Mouse (Mus musculus) hindbrain, embryonic 15.5 days (tissue): ENCODE data around the gene Tnf. TPM values are rescaled to one million over a fixed set of nuclear protein-coding genes. Genes with fewer than 3 reads are reported as not detected.

Source experiments
- ATAC-seq: fragments of 200-750 bp; cut with Nextera tagmentation; 2 replicates; pipeline ENCODE4 v1.8.0; 2017; ENCODE audit warnings: low read depth, moderate number of reproducible peaks, moderate TSS enrichment; ENCODE audit not compliant: low FRiP score
- H3K27ac ChIP-seq: fragments of 300-500 bp; sonication (generic); replicated peaks from 2 replicates; pipeline ENCODE4 v1.5.1; 2015; ENCODE audit warnings: mild to moderate bottlenecking, inconsistent platforms
- H3K27me3 ChIP-seq: fragments of 300-500 bp; sonication (generic); 2 replicates; pipeline ENCODE4 v1.6.1; 2015; ENCODE audit warnings: control low read depth, inconsistent platforms
- H3K36me3 ChIP-seq: fragments of 300-500 bp; sonication (generic); 2 replicates; pipeline ENCODE4 v1.6.1; 2015; ENCODE audit warnings: control low read depth, inconsistent platforms
- H3K4me1 ChIP-seq: fragments of 300-500 bp; sonication (generic); replicated peaks from 2 replicates; pipeline ENCODE4 v1.6.1; 2015; ENCODE audit warnings: control low read depth, inconsistent platforms
- H3K4me2 ChIP-seq: fragments of 300-500 bp; sonication (generic); 2 replicates; pipeline ENCODE4 v1.6.1; 2015; ENCODE audit warnings: moderate library complexity, mild to moderate bottlenecking, inconsistent platforms
- H3K4me3 ChIP-seq: fragments of 300-500 bp; sonication (generic); 2 replicates; pipeline ENCODE4 v1.5.1; 2015; ENCODE audit warnings: mild to moderate bottlenecking, inconsistent platforms
- H3K9ac ChIP-seq: fragments of 300-500 bp; sonication (generic); 2 replicates; pipeline ENCODE4 v1.6.1; 2015; ENCODE audit warnings: inconsistent platforms
- H3K9me3 ChIP-seq: fragments of 300-500 bp; sonication (generic); 2 replicates; pipeline ENCODE4 v1.6.1; 2016; ENCODE audit warnings: control low read depth, inconsistent platforms
- WGBS: fragments of 180-500 bp; shearing (Covaris S2); methylation state at CpG from one replicate; pipeline ENCODE4 v1.1.7; 2015; 5-methylcytosine and 5-hydroxymethylcytosine counted together
- polyA plus RNA-seq: library from polyadenylated mRNA; unstranded; fragments of >200 nt; fragmentation: Nextera tagmentation; extraction: Ambion mirVana; gene quantifications from 2 replicates; pipeline ENCODE4 v1.2.1, GENCODE M21; 2015

Gene Tnf
- polyA plus RNA-seq, 1 experiment from 2014 or later = not detected

DNA sequence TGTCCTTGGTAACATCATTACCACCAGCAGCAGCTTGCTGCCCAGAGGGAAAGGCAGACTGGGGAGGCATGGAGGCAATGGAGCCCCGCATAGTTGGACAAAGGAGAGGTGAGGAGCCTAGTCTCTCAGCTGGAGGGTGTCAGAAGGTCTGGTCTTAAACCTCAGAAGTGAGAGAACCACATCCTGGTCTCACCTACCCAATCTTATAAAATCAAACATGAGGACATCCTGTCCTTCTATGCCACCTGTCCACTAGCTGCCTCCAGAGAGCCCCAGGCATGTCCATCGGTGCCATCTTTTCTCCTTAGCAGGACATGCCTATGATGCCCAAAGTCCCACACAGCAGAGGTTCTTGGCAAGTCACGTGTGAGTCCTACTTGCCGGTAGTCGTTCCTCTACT, 21.7 kb downstream of the Tnf start:
- Histone ChIP-seq H3K9me3 (no peaks in the 10 kb centered on the region), H3K4me2 (no peak overlapping the region), H3K4me1 (no peaks in the 10 kb centered on the region), H3K9ac (no peak overlapping the region), H3K4me3 (no peak overlapping the region), H3K36me3 (no peaks in the 10 kb centered on the region), H3K27me3 (no peaks in the 10 kb centered on the region), H3K27ac (no peak overlapping the region)
- no peak for ATAC-seq
- 90% methylated on average over 5 of the region's 5 CpGs for WGBS

DNA sequence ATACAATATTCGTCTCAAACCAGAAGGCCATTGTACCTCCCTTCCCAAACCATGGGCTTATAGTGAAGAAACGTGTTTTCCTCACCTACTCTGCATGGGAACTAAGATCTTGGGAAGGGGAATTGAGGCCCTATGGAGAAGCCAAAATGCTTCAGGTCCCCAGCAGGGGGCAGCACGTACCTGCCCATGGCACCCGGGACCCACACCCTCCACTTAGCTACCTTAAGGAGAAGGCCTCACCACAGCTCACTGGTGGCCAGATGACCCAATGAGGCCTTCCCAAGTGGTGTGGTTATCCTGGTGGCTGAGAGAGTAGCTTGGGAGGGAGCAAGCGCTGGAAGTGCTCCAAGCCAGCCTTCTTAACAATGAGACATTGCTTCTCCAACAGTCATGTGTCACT, 23.3 kb downstream of the Tnf start:
- no peaks in the 10 kb centered on the region for H3K36me3 ChIP-seq
- H3K9ac ChIP-seq = no peak overlapping the region
- H3K27ac ChIP-seq = no peak overlapping the region
- ATAC-seq = no peak
- 20% methylated on average over 5 of the region's 5 CpGs for WGBS
- H3K4me2 ChIP-seq = no peak overlapping the region
- no peaks in the 10 kb centered on the region for H3K4me1 ChIP-seq
- H3K4me3 ChIP-seq = no peak overlapping the region
- H3K9me3 ChIP-seq = no peaks in the 10 kb centered on the region
- H3K27me3 ChIP-seq = no peaks in the 10 kb centered on the region

DNA sequence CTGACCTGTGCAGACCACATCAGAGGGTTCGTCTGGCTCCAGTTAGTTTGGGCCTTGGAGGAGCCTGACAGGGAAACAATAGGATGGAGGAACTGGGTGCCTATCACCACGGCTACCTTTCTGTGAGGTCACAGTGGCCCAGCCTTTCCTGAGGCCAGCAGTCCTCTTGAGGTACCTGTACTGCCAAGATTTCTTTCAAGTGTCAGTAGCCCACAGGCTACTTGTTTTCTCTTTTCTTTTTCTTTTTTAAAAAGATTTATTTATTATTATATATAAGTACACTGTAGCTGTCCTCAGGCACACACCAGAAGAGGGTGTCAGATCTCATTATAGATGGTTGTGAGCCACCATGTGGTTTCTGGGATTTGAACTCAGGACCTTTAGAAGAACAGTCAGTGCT, 25.8 kb downstream of the Tnf start, which contains the start of gene Aif1:
Gene Aif1, minus strand, starts transcription at position 101 of the 400 bp plus-strand sequence.
- H3K36me3 ChIP-seq = no peaks in the 10 kb centered on the region
- H3K27me3 ChIP-seq = no peaks in the 10 kb centered on the region
- H3K4me1 ChIP-seq = no peaks in the 10 kb centered on the region
- H3K4me2 ChIP-seq = no peak within 1 kb of the TSS
- H3K4me3 ChIP-seq = no peak within 1 kb of the TSS
- H3K27ac ChIP-seq = no peak within 1 kb of the TSS
- ATAC-seq = no peak
- no peaks in the 10 kb centered on the region for H3K9me3 ChIP-seq
- WGBS = 34% methylated on average over 2 of the region's 2 CpGs
- H3K9ac ChIP-seq = no peak within 1 kb of the TSS

DNA sequence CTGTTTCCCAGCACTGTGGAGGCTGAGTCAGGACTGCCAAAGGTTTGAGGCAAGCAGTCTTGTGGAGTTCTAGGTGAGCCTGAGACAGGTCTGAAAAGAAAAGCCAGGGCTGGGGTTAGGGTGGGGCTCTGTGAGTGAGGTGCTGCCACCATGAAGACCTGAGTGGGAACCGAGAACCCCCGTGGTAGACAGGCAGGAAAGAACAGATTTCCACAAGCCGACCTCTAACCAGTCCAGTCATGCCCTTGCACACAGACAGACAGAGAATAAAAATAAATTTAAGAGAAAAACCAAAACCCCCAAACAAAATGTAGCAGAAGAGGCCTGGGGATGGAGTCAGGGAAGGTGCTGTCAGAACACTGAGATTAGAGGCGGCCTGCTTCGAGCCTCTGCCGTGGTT, 26.4 kb downstream of the Tnf start:
- no peak overlapping the region for H3K4me3 ChIP-seq
- H3K9ac ChIP-seq = no peak overlapping the region
- H3K9me3 ChIP-seq = no peaks in the 10 kb centered on the region
- no peaks in the 10 kb centered on the region for H3K4me1 ChIP-seq
- H3K36me3 ChIP-seq = no peaks in the 10 kb centered on the region
- H3K4me2 ChIP-seq = no peak overlapping the region
- ATAC-seq = no peak
- H3K27ac ChIP-seq = no peak overlapping the region
- 77% methylated on average over 6 of the region's 6 CpGs for WGBS
- no peaks in the 10 kb centered on the region for H3K27me3 ChIP-seq

DNA sequence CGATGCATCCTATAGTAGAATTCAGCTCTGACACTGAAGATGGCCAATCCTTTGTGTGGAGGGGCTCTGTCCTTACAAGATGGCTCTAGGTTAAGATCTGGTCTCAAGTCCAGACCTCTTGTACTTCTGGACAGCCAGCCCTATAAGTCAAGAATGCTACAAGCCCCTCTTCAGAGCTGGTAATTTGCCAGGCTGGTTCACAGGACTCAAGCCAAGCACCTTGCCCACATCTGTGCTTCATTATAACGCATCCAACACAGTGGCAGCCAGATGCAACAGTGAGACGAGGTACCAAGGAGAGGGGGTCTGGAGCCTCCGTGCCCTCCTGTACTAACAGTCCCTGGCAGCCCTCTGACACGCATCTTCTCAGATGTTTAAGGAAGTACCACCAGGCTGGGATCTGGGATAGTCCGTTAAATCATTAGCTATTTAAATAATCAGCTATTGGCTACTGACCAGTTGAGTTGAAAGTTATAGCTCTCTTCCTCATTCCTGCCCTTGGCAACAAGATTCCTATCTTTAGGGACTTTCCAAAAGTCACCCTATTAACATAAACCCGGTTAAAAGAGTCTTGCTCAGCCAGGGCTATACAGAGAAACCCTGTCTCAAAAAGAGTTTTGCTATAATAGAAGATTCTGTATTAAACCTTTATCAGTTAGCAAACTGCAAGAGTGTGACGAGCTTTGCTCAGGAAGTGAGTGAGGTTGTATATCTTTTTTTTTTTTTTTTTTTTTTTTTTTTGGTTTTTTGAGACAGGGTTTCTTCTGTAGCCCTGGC, 27.4 kb downstream of the Tnf start:
- ATAC-seq = no peak
- H3K4me2 ChIP-seq = no peak overlapping the region
- H3K4me3 ChIP-seq = no peak overlapping the region
- no peaks in the 10 kb centered on the region for H3K9me3 ChIP-seq
- H3K4me1 ChIP-seq = no peaks in the 10 kb centered on the region
- no peaks in the 10 kb centered on the region for H3K27me3 ChIP-seq
- no peak overlapping the region for H3K27ac ChIP-seq
- no peaks in the 10 kb centered on the region for H3K36me3 ChIP-seq
- H3K9ac ChIP-seq = no peak overlapping the region
- WGBS = 77% methylated on average over 8 of the region's 8 CpGs

DNA sequence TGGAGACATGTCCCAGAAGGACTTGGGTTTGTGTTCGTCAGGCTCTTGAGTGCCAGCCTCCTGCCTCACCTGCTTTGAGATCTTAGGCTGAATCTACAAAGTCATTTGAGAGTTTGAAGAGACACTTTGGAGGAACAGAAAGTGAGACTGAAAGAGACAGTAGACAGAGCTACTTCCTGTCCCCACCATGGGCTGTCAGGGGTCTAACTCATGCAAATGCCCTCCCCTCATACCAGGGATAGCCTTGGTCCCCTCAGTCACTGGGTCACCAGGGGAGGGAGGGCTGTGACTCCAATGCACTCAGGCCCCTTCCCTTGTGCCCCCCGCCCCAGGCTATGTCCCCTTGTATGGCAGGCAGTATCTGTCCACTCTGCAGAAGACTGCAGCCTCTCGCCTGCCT, 28.5 kb downstream of the Tnf start:
- Histone ChIP-seq H3K36me3 (no peaks in the 10 kb centered on the region), H3K4me3 (no peak overlapping the region), H3K4me2 (no peak overlapping the region), H3K9me3 (no peaks in the 10 kb centered on the region), H3K27me3 (no peaks in the 10 kb centered on the region), H3K4me1 (no peaks in the 10 kb centered on the region), H3K9ac (no peak overlapping the region), H3K27ac (0 out of 2 replicates have a peak overlapping the region, but pooled peaks have one; percentile 11)
- 72% methylated on average over 3 of the region's 3 CpGs for WGBS
- ATAC-seq = no peak

DNA sequence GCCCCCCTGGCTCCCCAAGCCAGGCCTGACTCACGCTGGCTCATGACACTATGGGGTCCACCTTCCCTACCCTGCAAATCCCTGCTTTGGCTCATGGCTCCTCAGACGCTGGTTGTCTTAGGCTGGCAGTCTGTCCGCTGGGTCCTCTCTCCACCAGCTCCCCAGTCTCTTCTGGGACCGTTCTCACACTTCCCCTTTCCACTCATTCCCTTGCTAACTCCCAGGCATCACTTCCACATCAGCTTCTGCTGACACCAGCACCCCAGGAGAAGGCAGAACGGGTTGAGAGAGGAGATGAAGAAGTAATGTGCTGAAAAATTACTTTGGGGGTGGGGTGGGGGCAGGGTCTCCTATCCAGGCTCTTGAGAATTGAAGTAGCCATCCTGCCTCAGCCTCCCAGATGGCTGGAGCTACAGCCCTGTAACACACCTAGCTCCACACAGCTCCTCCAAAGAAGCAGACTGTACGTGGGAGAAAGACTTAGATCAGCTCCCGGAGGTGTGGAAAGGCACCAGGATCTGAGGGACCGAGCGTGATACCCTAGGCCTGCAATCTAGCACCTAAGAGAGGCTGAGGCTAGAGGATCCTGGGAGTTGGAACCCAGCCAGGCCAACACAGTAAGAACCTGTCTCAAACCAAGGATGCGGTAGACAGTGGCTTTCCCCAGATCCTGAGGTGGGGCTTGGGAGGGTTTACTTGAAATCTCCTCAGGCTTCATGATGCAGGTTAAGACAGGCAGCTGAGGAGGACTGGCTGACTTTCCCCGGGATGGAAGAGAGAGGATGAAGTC, 29.2 kb downstream of the Tnf start:
- Histone ChIP-seq H3K27me3 (no peaks in the 10 kb centered on the region), H3K4me3 (no peak overlapping the region), H3K27ac (0 out of 2 replicates have a peak overlapping the region, but pooled peaks have one; percentile 11), H3K9me3 (no peaks in the 10 kb centered on the region), H3K4me2 (no peak overlapping the region), H3K9ac (no peak overlapping the region), H3K36me3 (no peaks in the 10 kb centered on the region), H3K4me1 (no peaks in the 10 kb centered on the region)
- 79% methylated on average over 11 of the region's 11 CpGs for WGBS
- no peak for ATAC-seq

DNA sequence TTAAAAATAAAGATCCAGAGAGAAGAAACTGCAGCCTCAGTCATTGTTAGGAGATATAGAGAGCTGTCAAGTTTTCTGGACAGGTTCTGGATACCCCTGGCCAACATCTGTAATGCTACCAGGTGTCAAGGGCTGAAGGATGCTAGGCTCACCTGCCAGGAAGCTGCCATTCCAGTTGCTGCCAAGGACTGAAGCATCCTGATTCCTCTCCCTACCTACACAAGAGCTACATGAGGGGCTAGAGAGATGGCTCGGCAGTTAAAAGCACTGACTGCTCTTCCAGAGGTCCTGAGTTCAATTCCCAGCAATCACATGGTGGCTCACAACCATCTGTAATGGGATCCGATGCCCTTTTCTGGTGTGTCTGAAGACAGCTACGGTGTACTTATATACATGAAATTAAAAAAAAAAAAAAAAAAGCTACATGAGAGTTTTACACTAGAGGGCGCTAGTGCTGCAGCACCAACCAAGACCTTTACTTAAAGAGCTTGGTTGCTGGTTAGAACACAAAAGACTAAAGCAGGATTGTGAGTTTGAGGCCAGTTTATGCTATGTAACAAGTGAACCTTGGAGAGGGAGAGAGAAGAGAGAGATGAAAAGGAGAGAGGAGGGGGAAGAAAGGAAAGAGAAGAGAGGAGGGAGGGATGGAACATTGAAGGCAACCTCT, 33.1 kb downstream of the Tnf start:
- WGBS = 26% methylated on average over 4 of the region's 4 CpGs
- H3K9ac ChIP-seq = no peak overlapping the region
- ATAC-seq = no peak
- H3K4me2 ChIP-seq = no peak overlapping the region
- H3K4me3 ChIP-seq = no peak overlapping the region
- H3K36me3 ChIP-seq = no peaks in the 10 kb centered on the region
- no peaks in the 10 kb centered on the region for H3K27me3 ChIP-seq
- no peaks in the 10 kb centered on the region for H3K9me3 ChIP-seq
- H3K4me1 ChIP-seq = peaks cover 15% of the 10 kb centered on the region
- no peak overlapping the region for H3K27ac ChIP-seq

DNA sequence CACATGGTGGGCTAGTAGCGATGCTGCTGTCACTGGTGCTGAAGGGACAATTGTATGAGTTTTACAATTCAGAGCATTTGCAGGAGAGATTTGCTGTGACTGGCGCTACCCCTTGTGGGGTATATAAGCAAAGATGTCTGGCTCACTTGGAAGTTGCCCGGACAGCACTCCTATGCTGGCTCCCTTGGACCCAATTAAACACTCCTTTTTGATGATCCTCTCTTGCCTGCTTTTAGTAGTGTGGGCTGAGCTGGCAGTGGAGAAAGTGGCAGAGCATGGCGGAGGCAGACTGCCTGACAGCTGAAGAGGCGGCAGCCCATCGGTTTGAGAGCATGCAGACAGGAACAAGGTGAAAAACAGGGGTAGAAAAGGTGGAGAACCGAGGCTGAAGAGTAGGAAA, 34.0 kb downstream of the Tnf start:
- H3K36me3 ChIP-seq = no peaks in the 10 kb centered on the region
- no peak overlapping the region for H3K27ac ChIP-seq
- H3K9ac ChIP-seq = no peak overlapping the region
- no peak for ATAC-seq
- no peak overlapping the region for H3K4me3 ChIP-seq
- 87% methylated on average over 7 of the region's 7 CpGs for WGBS
- H3K27me3 ChIP-seq = no peaks in the 10 kb centered on the region
- no peak overlapping the region for H3K4me2 ChIP-seq
- H3K4me1 ChIP-seq = peaks cover 22% of the 10 kb centered on the region
- no peaks in the 10 kb centered on the region for H3K9me3 ChIP-seq

DNA sequence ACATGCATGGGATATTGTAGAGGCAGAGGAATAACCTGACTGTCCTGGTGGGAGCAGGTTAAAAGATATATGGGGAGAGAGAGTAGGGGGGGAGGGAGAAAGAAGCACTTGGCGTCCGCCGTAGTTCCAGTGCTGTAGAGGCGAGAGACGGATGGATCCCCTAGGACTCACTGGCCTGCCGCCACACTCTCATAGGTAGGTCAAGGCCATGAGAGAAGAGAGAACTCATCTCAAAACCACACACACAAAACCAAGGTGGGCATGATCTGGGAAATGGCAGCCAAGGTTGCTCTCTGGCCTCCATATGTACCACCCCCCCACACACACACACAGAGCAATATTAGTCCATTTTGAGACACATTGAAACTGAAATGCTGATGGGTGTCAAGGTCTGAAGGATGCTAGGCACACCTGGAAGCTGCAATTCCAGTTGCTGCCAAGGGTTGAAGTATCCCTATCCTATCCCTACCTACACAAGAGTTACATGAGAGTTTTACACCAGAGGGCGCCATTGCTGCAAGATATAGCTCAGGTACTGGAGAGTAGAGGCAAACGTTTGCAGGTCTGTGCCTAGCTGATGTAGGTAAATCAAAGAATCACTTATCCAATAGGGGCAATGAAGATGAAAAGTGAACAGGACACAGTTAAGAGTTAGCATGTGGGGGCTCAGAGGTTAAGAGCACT, 35.3 kb downstream of the Tnf start:
- no peak for ATAC-seq
- WGBS = 58% methylated on average over 8 of the region's 8 CpGs
- H3K4me3 ChIP-seq = peak overlapping the region; percentile 96; the same call in 1 of the 2 replicates

DNA sequence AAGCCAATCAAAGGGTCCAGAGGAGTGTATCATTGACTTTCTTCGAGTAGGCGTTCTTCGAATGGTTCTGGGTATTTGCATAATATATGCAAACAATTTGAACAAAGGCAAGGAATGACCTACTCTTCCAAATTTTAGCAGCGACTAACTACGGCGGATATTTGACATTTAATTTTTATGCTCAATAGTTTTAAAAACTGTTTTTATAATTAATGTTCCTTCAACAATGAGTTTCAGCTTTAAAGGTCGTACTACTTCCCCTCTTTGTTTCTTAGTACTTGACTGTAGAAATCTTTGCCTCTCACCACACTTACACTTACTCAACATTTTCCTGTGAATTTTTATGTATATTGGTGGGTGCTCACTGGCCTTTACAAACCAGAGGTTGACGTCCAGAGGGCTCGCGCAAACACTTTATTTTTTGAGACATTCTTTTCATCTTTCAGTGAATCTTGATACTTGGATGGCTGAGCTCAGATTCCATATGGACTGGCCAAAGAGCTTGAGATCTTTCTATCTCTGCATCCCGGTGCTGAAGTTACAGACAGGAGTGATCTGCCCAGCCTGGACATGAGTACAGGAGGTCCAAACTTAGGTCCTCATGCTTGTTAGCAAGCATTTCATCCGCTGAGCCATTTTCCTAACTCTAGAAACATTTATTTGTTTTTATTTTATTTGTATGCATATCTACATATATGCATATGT, 36.2 kb downstream of the Tnf start:
- H3K9ac ChIP-seq = peak overlapping the region; percentile 44
- H3K4me3 ChIP-seq = peak overlapping the region; percentile 96
- peaks cover 39% of the 10 kb centered on the region for H3K4me1 ChIP-seq
- H3K4me2 ChIP-seq = peak overlapping the region; percentile 95
- H3K9me3 ChIP-seq = no peaks in the 10 kb centered on the region
- H3K36me3 ChIP-seq = peaks cover 16% of the 10 kb centered on the region
- peak overlapping the region; percentile 99 for H3K27ac ChIP-seq
- ATAC-seq = no peak
- WGBS = 24% methylated on average over 12 of the region's 12 CpGs
- H3K27me3 ChIP-seq = no peaks in the 10 kb centered on the region

More for the DNA sequence above, 35.3 kb downstream of the Tnf start:
- H3K27ac ChIP-seq = peak overlapping the region; percentile 99
- H3K36me3 ChIP-seq = peaks cover 7% of the 10 kb centered on the region
- no peaks in the 10 kb centered on the region for H3K9me3 ChIP-seq
- H3K9ac ChIP-seq = peak overlapping the region; percentile 44; the same call in 1 of the 2 replicates
- H3K4me1 ChIP-seq = peaks cover 35% of the 10 kb centered on the region
- H3K4me2 ChIP-seq = peak overlapping the region; percentile 95
- H3K27me3 ChIP-seq = no peaks in the 10 kb centered on the region
